Mouse (Mus musculus): ENCODE data around the gene Ncaph. TPM values are rescaled to one million over a fixed set of nuclear protein-coding genes. Genes with fewer than 3 reads are reported as not detected.

The Ncaph gene
- 7.2 and 8.2 TPM in 2 replicates for polyA plus RNA-seq (2012)

GRCm38 (mm10) chr2:127133621-127134461, at the start of gene Ncaph:
TSS of gene Ncaph (minus strand) at chr2:127133954.

GRCm38 (mm10) chr2:127143158-127144063, 9.7 kb upstream of the Ncaph start, which contains the start of gene Itpripl1:
TSS of gene Itpripl1 (minus strand) at chr2:127143442.

GRCm38 (mm10) chr2:127070435-127070841, 63.3 kb downstream of the Ncaph start, which contains the start of gene Blvra:
TSS of gene Blvra (plus strand) at chr2:127070665.

Other genes with a start within 250 kb of the Ncaph start
- 4.4 and 4.8 TPM in 2 replicates for gene Sppl2a, start 200.7 kb downstream of the Ncaph start, polyA plus RNA-seq (2012)
- 2.9 and 3.4 TPM in 2 replicates for gene Ap4e1, start 125.2 kb downstream of the Ncaph start, polyA plus RNA-seq (2012)
- 3.8 and 4.6 TPM in 2 replicates for gene Blvra, start 63.3 kb downstream of the Ncaph start, polyA plus RNA-seq (2012)
- 4.7 and 7.2 TPM in 2 replicates for gene Itpripl1, start 9.5 kb upstream of the Ncaph start, polyA plus RNA-seq (2012)
- 0.28 and 0.38 TPM in 2 replicates for gene 1810024B03Rik, start 74.3 kb upstream of the Ncaph start, polyA plus RNA-seq (2012)
- gene Snrnp200, start 74.4 kb upstream of the Ncaph start, polyA plus RNA-seq (2012) = 11.1 and 17.5 TPM in 2 replicates
- gene Ciao1, start 113.9 kb upstream of the Ncaph start, polyA plus RNA-seq (2012) = 6.8 and 8.0 TPM in 2 replicates
- 17.3 and 18.4 TPM in 2 replicates for gene Tmem127, start 114.0 kb upstream of the Ncaph start, polyA plus RNA-seq (2012)
- gene Stard7, start 136.3 kb upstream of the Ncaph start, polyA plus RNA-seq (2012) = 37.9 and 38.4 TPM in 2 replicates
- 83.3 and 104 TPM in 2 replicates for gene Dusp2, start 202.2 kb upstream of the Ncaph start, polyA plus RNA-seq (2012)
- gene Astl, start 204.7 kb upstream of the Ncaph start, polyA plus RNA-seq (2012) = 0.03 TPM in 1 of 2 replicates, not detected in the other
- gene Adra2b, start 229.3 kb upstream of the Ncaph start, polyA plus RNA-seq (2012) = 0.02 and 0.11 TPM in 2 replicates